Mouse (Mus musculus) myocyte (in vitro differentiated cells): ENCODE measurements at regions not wholly inside any gene's neighbourhood (a gene's known extent, or its start where the extent isn't known, plus 50 kb on each side); places are given as distances from the start of the nearest gene placed in this dataset.

Experiments
- H3K27me3 ChIP-seq: one replicate; pipeline ENCODE4 v1.6.1; 2011; ENCODE audit not compliant: control insufficient read depth, insufficient read depth, insufficient read length
- H3K36me3 ChIP-seq: one replicate; pipeline ENCODE4 v1.6.1; 2011; ENCODE audit not compliant: control insufficient read depth, insufficient read depth
- H3K4me2 ChIP-seq: one replicate; pipeline ENCODE4 v1.6.1; 2011; ENCODE audit warnings: low read depth, control low read depth
- H3K4me3 ChIP-seq: one replicate; pipeline ENCODE4 v1.5.1; 2011; ENCODE audit warnings: mild to moderate bottlenecking, control low read depth, moderate library complexity
- H3K79me2 ChIP-seq: one replicate; pipeline ENCODE4 v1.6.1; 2011; ENCODE audit not compliant: control insufficient read depth, insufficient read depth
- H3ac ChIP-seq: one replicate; pipeline ENCODE4 v1.6.1; 2011; ENCODE audit not compliant: control insufficient read depth, insufficient read length
- CEBPB ChIP-seq: IDR thresholded peaks from 2 replicates; pipeline ENCODE4 v1.6.1; 2011; ENCODE audit warnings: mild to moderate bottlenecking, moderate library complexity; ENCODE audit not compliant: poor library complexity, insufficient read depth, severe bottlenecking
- E2F4 ChIP-seq: IDR thresholded peaks from one replicate; pipeline ENCODE4 v1.6.1; 2011; ENCODE audit warnings: mild to moderate bottlenecking, control low read depth, moderate library complexity; ENCODE audit not compliant: insufficient read depth
- MAX ChIP-seq: IDR thresholded peaks from one replicate; pipeline ENCODE4 v1.6.1; 2011; ENCODE audit warnings: low read depth, mild to moderate bottlenecking, control low read depth
- MYOD1 ChIP-seq, 3 experiments: IDR thresholded peaks; one replicate each; pipeline ENCODE4 v1.6.1; 2011; ENCODE audit warnings: control low read depth in 2 of 3, low read depth in 2 of 3, mild to moderate bottlenecking in 2 of 3, moderate library complexity in 1 of 3; ENCODE audit not compliant: insufficient read length in 2 of 3, control insufficient read depth in 1 of 3
- MYOG ChIP-seq, 3 experiments: IDR thresholded peaks; one replicate each; pipeline ENCODE4 v1.6.1; 2011; ENCODE audit warnings: control low read depth in 2 of 3, low read depth in 2 of 3, mild to moderate bottlenecking in 2 of 3; ENCODE audit not compliant: insufficient read length in 2 of 3, control insufficient read depth in 1 of 3, insufficient read depth in 1 of 3
- POLR2A ChIP-seq: IDR thresholded peaks from one replicate; pipeline ENCODE4 v1.6.1; 2011; ENCODE audit warnings: low read depth, mild to moderate bottlenecking, control low read depth, moderate library complexity; ENCODE audit not compliant: insufficient read length
- POLR2AphosphoS2 ChIP-seq: IDR thresholded peaks from one replicate; pipeline ENCODE4 v1.6.1; 2011; ENCODE audit warnings: low read depth, control low read depth; ENCODE audit not compliant: insufficient read length
- REST ChIP-seq: IDR thresholded peaks from one replicate; pipeline ENCODE4 v1.6.1; 2011; ENCODE audit warnings: mild to moderate bottlenecking, control low read depth, moderate library complexity; ENCODE audit not compliant: insufficient read depth, insufficient read length
- SRF ChIP-seq: IDR thresholded peaks from one replicate; pipeline ENCODE4 v1.6.1; 2011; ENCODE audit warnings: low read depth; ENCODE audit not compliant: control insufficient read depth, insufficient read length
- TCF12 ChIP-seq: IDR thresholded peaks from one replicate; pipeline ENCODE4 v1.6.1; 2011; ENCODE audit warnings: mild to moderate bottlenecking, control low read depth; ENCODE audit not compliant: poor library complexity, insufficient read depth, severe bottlenecking
- TCF3 ChIP-seq: IDR thresholded peaks from one replicate; pipeline ENCODE4 v1.6.1; 2011; ENCODE audit warnings: low read depth, control low read depth; ENCODE audit not compliant: insufficient read length
- USF1 ChIP-seq: IDR thresholded peaks from one replicate; pipeline ENCODE4 v1.6.1; 2011; ENCODE audit warnings: low read depth, mild to moderate bottlenecking, control low read depth, moderate library complexity

GRCm38 (mm10) chr12:25378036-25378645 lies 281.2 kb upstream of the Id2 start:
- no peak overlapping the region for H3K4me2 ChIP-seq

GRCm38 (mm10) chr12:25376451-25376850 lies 279.5 kb upstream of the Id2 start:
- Histone ChIP-seq H3K4me2 (no peak overlapping the region), H3K4me3 (no peak overlapping the region), H3K79me2 (no peaks in the 10 kb centered on the region), H3K27me3 (no peaks in the 10 kb centered on the region), H3K36me3 (no peaks in the 10 kb centered on the region), H3ac (no peak overlapping the region)
- TF ChIP-seq E2F4 (no peak), TCF3 (no peak), POLR2A (no peak), REST (no peak), CEBPB (no peak), USF1 (no peak), SRF (no peak), MAX (no peak), TCF12 (no peak), MYOD1 (IDR thresholded peaks at IDR 0.05; ENCODE audit: control insufficient read depth in 1 of 3, insufficient read length in 2 of 3, low read depth in 2 of 3) (no peak), POLR2AphosphoS2 (no peak), MYOG (IDR thresholded peaks at IDR 0.05; ENCODE audit: control insufficient read depth in 1 of 3, insufficient read depth in 1 of 3, insufficient read length in 2 of 3, low read depth in 2 of 3) (no peak)

More at GRCm38 (mm10) chr12:25378036-25378645, 281.2 kb upstream of the Id2 start:
- no peaks in the 10 kb centered on the region for H3K36me3 ChIP-seq
- no peak for TF ChIP-seq TCF3
- TF ChIP-seq USF1: no peak
- no peak for TF ChIP-seq POLR2A
- TF ChIP-seq CEBPB: no peak
- TF ChIP-seq MYOD1 (IDR thresholded peaks at IDR 0.05; ENCODE audit: control insufficient read depth in 1 of 3, insufficient read length in 2 of 3, low read depth in 2 of 3): no peak
- TF ChIP-seq MYOG (IDR thresholded peaks at IDR 0.05; ENCODE audit: control insufficient read depth in 1 of 3, insufficient read depth in 1 of 3, insufficient read length in 2 of 3, low read depth in 2 of 3): no peak
- no peak for TF ChIP-seq TCF12
- TF ChIP-seq E2F4: no peak
- no peak for TF ChIP-seq REST
- H3ac ChIP-seq: no peak overlapping the region
- no peaks in the 10 kb centered on the region for H3K79me2 ChIP-seq
- no peak overlapping the region for H3K4me3 ChIP-seq
- no peaks in the 10 kb centered on the region for H3K27me3 ChIP-seq

GRCm38 (mm10) chr12:25367541-25367940 lies 270.6 kb upstream of the Id2 start:
- Histone ChIP-seq H3ac (no peak overlapping the region), H3K4me2 (no peak overlapping the region), H3K4me3 (no peak overlapping the region), H3K36me3 (no peaks in the 10 kb centered on the region), H3K79me2 (no peaks in the 10 kb centered on the region), H3K27me3 (no peaks in the 10 kb centered on the region)
- TF ChIP-seq REST: no peak
- TF ChIP-seq TCF3: no peak
- no peak for TF ChIP-seq CEBPB
- TF ChIP-seq POLR2AphosphoS2: no peak
- TF ChIP-seq USF1: no peak
- no peak for TF ChIP-seq MYOG (IDR thresholded peaks at IDR 0.05; ENCODE audit: control insufficient read depth in 1 of 3, insufficient read depth in 1 of 3, insufficient read length in 2 of 3, low read depth in 2 of 3)
- TF ChIP-seq TCF12: no peak
- TF ChIP-seq MAX: no peak
- TF ChIP-seq POLR2A: no peak
- no peak for TF ChIP-seq E2F4
- no peak for TF ChIP-seq MYOD1 (IDR thresholded peaks at IDR 0.05; ENCODE audit: control insufficient read depth in 1 of 3, insufficient read length in 2 of 3, low read depth in 2 of 3)
- TF ChIP-seq SRF: no peak

- TF ChIP-seq POLR2AphosphoS2: no peak
- no peak for TF ChIP-seq MYOD1 (IDR thresholded peaks at IDR 0.05; ENCODE audit: control insufficient read depth in 1 of 3, insufficient read length in 2 of 3, low read depth in 2 of 3)
- TF ChIP-seq E2F4: no peak
- no peak for TF ChIP-seq USF1
- TF ChIP-seq REST: no peak
- no peak for TF ChIP-seq CEBPB
- no peak for TF ChIP-seq POLR2A
- TF ChIP-seq MYOG (IDR thresholded peaks at IDR 0.05; ENCODE audit: control insufficient read depth in 1 of 3, insufficient read depth in 1 of 3, insufficient read length in 2 of 3, low read depth in 2 of 3): no peak
- TF ChIP-seq TCF12: no peak
- TF ChIP-seq SRF: no peak
- TF ChIP-seq TCF3: no peak
- TF ChIP-seq MAX: no peak
- no peaks in the 10 kb centered on the region for H3K36me3 ChIP-seq
- no peaks in the 10 kb centered on the region for H3K79me2 ChIP-seq
- H3ac ChIP-seq: no peak overlapping the region
- no peak overlapping the region for H3K4me2 ChIP-seq
- no peaks in the 10 kb centered on the region for H3K27me3 ChIP-seq
- no peak overlapping the region for H3K4me3 ChIP-seq
Measured at GRCm38 (mm10) chr12:25365600-25366267, 268.8 kb upstream of the Id2 start.
